Mouse (Mus musculus): ENCODE measurements at regions not wholly inside any gene's neighbourhood (a gene's known extent, or its start where the extent isn't known, plus 50 kb on each side); places are given as distances from the start of the nearest gene placed in this dataset.

DNA sequence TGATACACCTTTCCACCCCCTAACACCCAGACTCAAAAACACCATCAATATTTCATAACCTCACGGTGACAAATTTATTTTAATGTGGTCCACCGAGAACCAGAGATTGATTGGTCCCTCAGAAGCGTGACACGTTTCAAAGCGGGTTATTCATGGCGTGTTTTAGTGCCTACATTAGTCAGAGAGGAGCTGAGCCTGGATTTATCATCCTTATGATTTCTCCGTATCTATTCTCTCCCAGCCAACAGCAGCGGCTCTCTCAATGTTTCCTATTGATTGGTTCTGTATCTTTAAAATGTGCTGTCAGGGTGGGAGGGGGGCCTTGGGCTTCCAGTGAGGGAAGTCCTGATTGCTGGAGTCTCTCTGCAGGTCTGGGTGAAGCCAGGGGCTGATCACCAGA, 219.9 kb downstream of the Dhx35 start:
- DNase-seq (ENCODE audit: extremely low read depth) = no peak
- Histone ChIP-seq H3K9me3 (replicated peaks; ENCODE audit: low read length) (peaks cover 5% of the 10 kb centered on the region), H3K4me1 (ENCODE audit: control insufficient read depth in 1 of 2, insufficient read depth in 2 of 2) (no peaks in the 10 kb centered on the region), H3K27ac (ENCODE audit: insufficient read depth, low read depth) (no peak overlapping the region), H3K4me3 (replicated peaks in 1 of 3; ENCODE audit: low read depth in 2 of 3, low read length in 2 of 3, poor library complexity in 1 of 3) (no peak overlapping the region), H3K36me3 (replicated peaks in 1 of 2; ENCODE audit: control insufficient read depth in 1 of 2, insufficient read depth in 1 of 2, low read length in 1 of 2) (no peaks in the 10 kb centered on the region), H3K9ac (ENCODE audit: insufficient read depth, low read depth) (no peak overlapping the region), H3K4me2 (ENCODE audit: insufficient read depth, low read depth, poor library complexity, severe bottlenecking) (no peak overlapping the region), H3K27me3 (replicated peaks) (no peaks in the 10 kb centered on the region), H3K79me2 (replicated peaks; ENCODE audit: control insufficient read depth, extremely low read depth, insufficient read depth, poor library complexity, severe bottlenecking) (no peaks in the 10 kb centered on the region)
- dilution Hi-C loops (cut with MboI; ENCODE audit: extremely low pct_ligation_motif_present, extremely low pct_unique_long_range_greater_than_20kb, low sequenced_read_pairs) (no loop called here), in situ Hi-C loops (cut with MboI; ENCODE audit: low pct_ligation_motif_present, low pct_unique_long_range_greater_than_20kb, low sequenced_read_pairs) (loop anchor here (25.0 kb wide), 1 partner anchor 102 kb away; no protein-coding TSS in a partner anchor)
- TF ChIP-seq UBTF (IDR thresholded peaks at IDR 0.05; ENCODE audit: low read depth, low read length) = no peak
- no peak for TF ChIP-seq RCOR1 (conservative IDR thresholded peaks at IDR 0.05; ENCODE audit: low read depth, low read length)
- no peak for TF ChIP-seq ZNF384 (IDR thresholded peaks at IDR 0.05; ENCODE audit: low read depth, low read length)
- TF ChIP-seq SIN3A (IDR thresholded peaks at IDR 0.05; ENCODE audit: low read length) = no peak
- TF ChIP-seq CTCF (conservative IDR thresholded peaks at IDR 0.05 in 1 of 2, IDR thresholded peaks at IDR 0.05 in 1 of 2; ENCODE audit: low read depth in 2 of 2, low read length in 2 of 2) = no peak
- no peak for TF ChIP-seq ZC3H11A (IDR thresholded peaks at IDR 0.05; ENCODE audit: low read depth, low read length)
- TF ChIP-seq USF2 (conservative IDR thresholded peaks at IDR 0.05; ENCODE audit: low read depth, low read length) = no peak
- TF ChIP-seq POLR2AphosphoS2 (IDR thresholded peaks at IDR 0.05; ENCODE audit: low read depth, low read length) = no peak
- TF ChIP-seq EP300 (IDR thresholded peaks at IDR 0.05; ENCODE audit: low read length) = no peak
- no peak for TF ChIP-seq NRF1 (IDR thresholded peaks at IDR 0.05; ENCODE audit: low read depth, low read length)
- TF ChIP-seq MAX (IDR thresholded peaks at IDR 0.05; ENCODE audit: low read length) = no peak
- no peak for TF ChIP-seq IRF4 (IDR thresholded peaks at IDR 0.05; ENCODE audit: low read depth, low read length)
- TF ChIP-seq BHLHE40 (IDR thresholded peaks at IDR 0.05; ENCODE audit: low read depth, low read length) = no peak
- TF ChIP-seq ELF1 (IDR thresholded peaks at IDR 0.05; ENCODE audit: low read depth, low read length) = no peak
- TF ChIP-seq CHD1 (IDR thresholded peaks at IDR 0.05; ENCODE audit: low read depth, low read length) = no peak
- no peak for TF ChIP-seq MXI1 (IDR thresholded peaks at IDR 0.05; ENCODE audit: low read depth, low read length)
- TF ChIP-seq TBP (conservative IDR thresholded peaks at IDR 0.05; ENCODE audit: low read depth, low read length) = no peak

DNA sequence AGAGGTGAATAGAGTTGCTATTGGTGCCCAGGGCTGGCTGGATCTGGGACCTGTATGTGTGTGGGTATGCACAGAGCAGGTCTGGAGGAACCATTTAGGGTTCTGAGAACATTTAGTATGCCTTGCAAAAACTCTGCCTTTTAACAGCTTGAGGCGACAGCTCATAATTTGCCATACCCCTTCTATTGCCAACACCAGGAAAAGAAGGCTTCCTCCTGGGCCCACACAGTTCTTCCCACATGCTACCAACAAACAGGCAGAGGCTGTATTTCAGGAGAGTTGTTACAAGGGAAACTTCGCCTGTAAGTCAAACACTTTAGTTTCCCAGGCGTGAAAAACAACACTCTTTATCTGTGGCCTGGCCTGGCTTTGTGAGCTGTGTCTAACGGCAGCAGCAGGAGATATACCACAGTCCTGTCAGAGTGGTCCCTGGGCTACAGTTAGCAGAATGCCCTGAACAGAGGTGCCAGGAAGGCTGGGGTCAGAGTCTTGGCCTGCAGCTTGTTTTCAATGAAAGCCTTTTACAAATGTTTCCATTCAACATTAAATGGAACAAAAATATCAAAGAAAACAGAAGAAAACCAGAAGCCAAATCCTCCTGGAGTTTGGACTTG, 225.4 kb downstream of the Dhx35 start:
- Histone ChIP-seq H3K4me3 (replicated peaks in 1 of 3; ENCODE audit: low read depth in 2 of 3, low read length in 2 of 3, poor library complexity in 1 of 3) (no peak overlapping the region), H3K36me3 (replicated peaks in 1 of 2; ENCODE audit: control insufficient read depth in 1 of 2, insufficient read depth in 1 of 2, low read length in 1 of 2) (no peaks in the 10 kb centered on the region), H3K9me3 (replicated peaks; ENCODE audit: low read length) (no peaks in the 10 kb centered on the region), H3K79me2 (replicated peaks; ENCODE audit: control insufficient read depth, extremely low read depth, insufficient read depth, poor library complexity, severe bottlenecking) (no peaks in the 10 kb centered on the region), H3K4me1 (ENCODE audit: control insufficient read depth in 1 of 2, insufficient read depth in 2 of 2) (no peaks in the 10 kb centered on the region), H3K27me3 (replicated peaks) (no peaks in the 10 kb centered on the region), H3K27ac (ENCODE audit: insufficient read depth, low read depth) (no peak overlapping the region), H3K9ac (ENCODE audit: insufficient read depth, low read depth) (no peak overlapping the region), H3K4me2 (ENCODE audit: insufficient read depth, low read depth, poor library complexity, severe bottlenecking) (no peak overlapping the region)
- dilution Hi-C loops (cut with MboI; ENCODE audit: extremely low pct_ligation_motif_present, extremely low pct_unique_long_range_greater_than_20kb, low sequenced_read_pairs) = no loop called here
- in situ Hi-C loops (cut with MboI; ENCODE audit: low pct_ligation_motif_present, low pct_unique_long_range_greater_than_20kb, low sequenced_read_pairs) = loop anchor here (25.0 kb wide), 1 partner anchor 108 kb away; no protein-coding TSS in a partner anchor
- no peak for DNase-seq (ENCODE audit: extremely low read depth)
- no peak for TF ChIP-seq POLR2A (IDR thresholded peaks at IDR 0.05; ENCODE audit: low read depth, low read length)
- TF ChIP-seq ZMIZ1 (IDR thresholded peaks at IDR 0.05; ENCODE audit: low read depth, low read length) = no peak
- TF ChIP-seq NRF1 (IDR thresholded peaks at IDR 0.05; ENCODE audit: low read depth, low read length) = no peak
- no peak for TF ChIP-seq IRF4 (IDR thresholded peaks at IDR 0.05; ENCODE audit: low read depth, low read length)
- TF ChIP-seq ELF1 (IDR thresholded peaks at IDR 0.05; ENCODE audit: low read depth, low read length) = no peak
- no peak for TF ChIP-seq ZC3H11A (IDR thresholded peaks at IDR 0.05; ENCODE audit: low read depth, low read length)
- TF ChIP-seq BHLHE40 (IDR thresholded peaks at IDR 0.05; ENCODE audit: low read depth, low read length) = no peak
- no peak for TF ChIP-seq E2F4 (IDR thresholded peaks at IDR 0.05; ENCODE audit: insufficient replicate concordance, low read depth, low read length)
- TF ChIP-seq RCOR1 (conservative IDR thresholded peaks at IDR 0.05; ENCODE audit: low read depth, low read length) = no peak
- no peak for TF ChIP-seq MAFK (IDR thresholded peaks at IDR 0.05; ENCODE audit: insufficient replicate concordance, low read length)
- no peak for TF ChIP-seq MAX (IDR thresholded peaks at IDR 0.05; ENCODE audit: low read length)
- no peak for TF ChIP-seq SIN3A (IDR thresholded peaks at IDR 0.05; ENCODE audit: low read length)
- no peak for TF ChIP-seq TCF12 (IDR thresholded peaks at IDR 0.05; ENCODE audit: low read depth, low read length)
- no peak for TF ChIP-seq NELFE (IDR thresholded peaks at IDR 0.05; ENCODE audit: low read depth, low read length)
- no peak for TF ChIP-seq KAT2A (IDR thresholded peaks at IDR 0.05; ENCODE audit: insufficient replicate concordance, low read length)
